Mouse (Mus musculus) neural tube, embryonic 12.5 days (tissue): ENCODE results near the gene Dbx2. TPM values are rescaled to one million over a fixed set of nuclear protein-coding genes. Genes with fewer than 3 reads are reported as not detected.
A peak's percentile ranks its signal among the peaks of the same experiment; 100 is the strongest.

ENCODE experiments used
- ATAC-seq: fragments of 200-750 bp; cut with Nextera tagmentation; 2 replicates; pipeline ENCODE4 v1.8.0; 2017; ENCODE audit warnings: low read depth, mild to moderate bottlenecking, moderate TSS enrichment, moderate library complexity; ENCODE audit not compliant: low FRiP score
- H3K27ac ChIP-seq: fragments of 300-500 bp; sonication (generic); 2 replicates; pipeline ENCODE4 v1.5.1; 2016
- H3K27me3 ChIP-seq: fragments of 300-500 bp; sonication (generic); replicated peaks from 2 replicates; pipeline ENCODE4 v1.6.1; 2016; ENCODE audit warnings: mild to moderate bottlenecking
- H3K36me3 ChIP-seq: fragments of 300-500 bp; sonication (generic); 2 replicates; pipeline ENCODE4 v1.6.1; 2016; ENCODE audit warnings: mild to moderate bottlenecking
- H3K4me1 ChIP-seq: fragments of 300-500 bp; sonication (generic); 2 replicates; pipeline ENCODE4 v1.6.1; 2016
- H3K4me2 ChIP-seq: fragments of 300-500 bp; sonication (generic); replicated peaks from 2 replicates; pipeline ENCODE4 v1.6.1; 2016; ENCODE audit warnings: mild to moderate bottlenecking
- H3K4me3 ChIP-seq: fragments of 300-500 bp; sonication (generic); 2 replicates; pipeline ENCODE4 v1.5.1; 2016
- H3K9ac ChIP-seq: fragments of 300-500 bp; sonication (generic); 2 replicates; pipeline ENCODE4 v1.6.1; 2016; ENCODE audit warnings: mild to moderate bottlenecking
- H3K9me3 ChIP-seq: fragments of 300-500 bp; sonication (generic); 2 replicates; pipeline ENCODE4 v1.6.1; 2016; ENCODE audit warnings: mild to moderate bottlenecking
- WGBS: fragments of 180-500 bp; shearing (Covaris S2); methylation state at CpG from one replicate; pipeline ENCODE4 v1.1.7; 2016; 5-methylcytosine and 5-hydroxymethylcytosine counted together
- polyA plus RNA-seq: library from polyadenylated mRNA; unstranded; fragments of >200 nt; fragmentation: Nextera tagmentation; extraction: Ambion mirVana; gene quantifications from 2 replicates; pipeline ENCODE4 v1.2.1, GENCODE M21; 2016

The Dbx2 gene
- polyA plus RNA-seq, result 5.7 and 8.5 TPM in 2 replicates

GRCm38 (mm10) chr15:95655860-95656259, at the start of gene Dbx2:
Gene Dbx2, minus strand, starts transcription at chr15:95655960.
- Histone ChIP-seq H3K4me1 (peaks cover 19% of the 10 kb centered on the region), H3K36me3 (no peaks in the 10 kb centered on the region), H3K9ac (no peak within 1 kb of the TSS), H3K27me3 (peaks cover 78% of the 10 kb centered on the region), H3K27ac (no peak within 1 kb of the TSS), H3K4me3 (no peak within 1 kb of the TSS), H3K4me2 (peak within 1 kb of the TSS; percentile 70), H3K9me3 (no peaks in the 10 kb centered on the region)
- WGBS, result 78% methylated on average over 5 of the region's 5 CpGs
- ATAC-seq, result no peak

GRCm38 (mm10) chr15:95702206-95702605, 46.4 kb upstream of the Dbx2 start:
- WGBS, result 16% methylated on average over 9 of the region's 9 CpGs
- no peak overlapping the region for H3K27ac ChIP-seq
- no peak overlapping the region for H3K4me3 ChIP-seq
- H3K9ac ChIP-seq, result no peak overlapping the region
- peak; percentile 29 for ATAC-seq
- peaks cover 53% of the 10 kb centered on the region for H3K27me3 ChIP-seq
- no peak overlapping the region; the same call in 1 of the 2 replicates for H3K4me2 ChIP-seq
- H3K4me1 ChIP-seq, result peaks cover 10% of the 10 kb centered on the region; the same call in 1 of the 2 replicates
- H3K9me3 ChIP-seq, result no peaks in the 10 kb centered on the region
- no peaks in the 10 kb centered on the region for H3K36me3 ChIP-seq

GRCm38 (mm10) chr15:95701573-95701972, 45.8 kb upstream of the Dbx2 start:
- Histone ChIP-seq H3K9me3 (no peaks in the 10 kb centered on the region), H3K9ac (no peak overlapping the region), H3K36me3 (no peaks in the 10 kb centered on the region), H3K4me2 (no peak overlapping the region), H3K27ac (no peak overlapping the region), H3K4me3 (no peak overlapping the region), H3K4me1 (peaks cover 10% of the 10 kb centered on the region; the same call in 1 of the 2 replicates), H3K27me3 (peaks cover 57% of the 10 kb centered on the region)
- ATAC-seq, result no peak
- WGBS, result 17% methylated on average over 4 of the region's 4 CpGs

- no peak for ATAC-seq
- Histone ChIP-seq H3K4me1 (peaks cover 10% of the 10 kb centered on the region; the same call in 1 of the 2 replicates), H3K27me3 (peaks cover 63% of the 10 kb centered on the region), H3K4me2 (no peak overlapping the region), H3K36me3 (no peaks in the 10 kb centered on the region), H3K27ac (no peak overlapping the region), H3K4me3 (no peak overlapping the region), H3K9ac (no peak overlapping the region), H3K9me3 (no peaks in the 10 kb centered on the region)
- WGBS, result 86% methylated on average over 12 of the region's 12 CpGs
Measured at GRCm38 (mm10) chr15:95699371-95699770, 43.6 kb upstream of the Dbx2 start.

GRCm38 (mm10) chr15:95693759-95694158, 38.0 kb upstream of the Dbx2 start:
- Histone ChIP-seq H3K27me3 (peaks cover 55% of the 10 kb centered on the region), H3K36me3 (no peaks in the 10 kb centered on the region), H3K9me3 (0 out of 2 replicates have a peak, but pooled peaks cover 4% of the 10 kb centered on the region), H3K4me2 (no peak overlapping the region), H3K27ac (no peak overlapping the region), H3K9ac (no peak overlapping the region), H3K4me1 (peaks cover 4% of the 10 kb centered on the region; the same call in 1 of the 2 replicates), H3K4me3 (no peak overlapping the region)
- ATAC-seq, result no peak
- WGBS, result 89% methylated on average over 3 of the region's 3 CpGs

- H3K9me3 ChIP-seq, result 0 out of 2 replicates have a peak, but pooled peaks cover 4% of the 10 kb centered on the region
- H3K36me3 ChIP-seq, result no peaks in the 10 kb centered on the region
- peaks cover 4% of the 10 kb centered on the region; the same call in 1 of the 2 replicates for H3K4me1 ChIP-seq
- WGBS, result 21% methylated on average over 8 of the region's 8 CpGs
- ATAC-seq, result peak; percentile 92
- H3K4me3 ChIP-seq, result no peak overlapping the region
- H3K9ac ChIP-seq, result no peak overlapping the region
- H3K27me3 ChIP-seq, result peaks cover 40% of the 10 kb centered on the region
- H3K27ac ChIP-seq, result no peak overlapping the region
- H3K4me2 ChIP-seq, result peak overlapping the region; percentile 40
Measured at GRCm38 (mm10) chr15:95691594-95691993, 35.8 kb upstream of the Dbx2 start.

GRCm38 (mm10) chr15:95691129-95691528, 35.4 kb upstream of the Dbx2 start:
- Histone ChIP-seq H3K36me3 (no peaks in the 10 kb centered on the region), H3K27me3 (peaks cover 41% of the 10 kb centered on the region), H3K4me2 (peak overlapping the region; percentile 40), H3K4me1 (peaks cover 4% of the 10 kb centered on the region; the same call in 1 of the 2 replicates), H3K4me3 (no peak overlapping the region), H3K9me3 (0 out of 2 replicates have a peak, but pooled peaks cover 4% of the 10 kb centered on the region), H3K9ac (no peak overlapping the region), H3K27ac (no peak overlapping the region)
- 13% methylated on average over 5 of the region's 5 CpGs for WGBS
- ATAC-seq, result peak; percentile 58; the same call in 1 of the 2 replicates

GRCm38 (mm10) chr15:95682620-95683019, 26.9 kb upstream of the Dbx2 start:
- H3K4me1 ChIP-seq, result no peaks in the 10 kb centered on the region
- no peak overlapping the region for H3K4me2 ChIP-seq
- no peak for ATAC-seq
- H3K9me3 ChIP-seq, result peaks cover 4% of the 10 kb centered on the region; the same call in 1 of the 2 replicates
- no peaks in the 10 kb centered on the region for H3K36me3 ChIP-seq
- WGBS, result 87% methylated on average over 4 of the region's 4 CpGs
- no peak overlapping the region for H3K4me3 ChIP-seq
- H3K9ac ChIP-seq, result no peak overlapping the region
- peaks cover 18% of the 10 kb centered on the region; the same call in 1 of the 2 replicates for H3K27me3 ChIP-seq
- H3K27ac ChIP-seq, result no peak overlapping the region

GRCm38 (mm10) chr15:95675645-95676044, 19.9 kb upstream of the Dbx2 start:
- Histone ChIP-seq H3K27me3 (0 out of 2 replicates have a peak, but pooled peaks cover 2% of the 10 kb centered on the region), H3K4me1 (no peaks in the 10 kb centered on the region), H3K9ac (no peak overlapping the region), H3K4me2 (no peak overlapping the region), H3K9me3 (peaks cover 4% of the 10 kb centered on the region; the same call in 1 of the 2 replicates), H3K4me3 (no peak overlapping the region), H3K36me3 (no peaks in the 10 kb centered on the region), H3K27ac (no peak overlapping the region)
- ATAC-seq, result no peak
- 89% methylated on average over 4 of the region's 4 CpGs for WGBS

GRCm38 (mm10) chr15:95675176-95675575, 19.4 kb upstream of the Dbx2 start:
- H3K27me3 ChIP-seq, result no peaks in the 10 kb centered on the region
- H3K4me3 ChIP-seq, result no peak overlapping the region
- H3K27ac ChIP-seq, result no peak overlapping the region
- no peaks in the 10 kb centered on the region for H3K4me1 ChIP-seq
- 80% methylated on average over 2 of the region's 2 CpGs for WGBS
- no peaks in the 10 kb centered on the region for H3K36me3 ChIP-seq
- H3K9ac ChIP-seq, result no peak overlapping the region
- no peak overlapping the region for H3K4me2 ChIP-seq
- ATAC-seq, result no peak
- H3K9me3 ChIP-seq, result peaks cover 4% of the 10 kb centered on the region; the same call in 1 of the 2 replicates

- WGBS, result 37% methylated on average over 8 of the region's 8 CpGs
- ATAC-seq, result no peak
- Histone ChIP-seq H3K27ac (no peak overlapping the region), H3K9me3 (no peaks in the 10 kb centered on the region), H3K9ac (no peak overlapping the region), H3K36me3 (no peaks in the 10 kb centered on the region), H3K4me1 (no peaks in the 10 kb centered on the region), H3K27me3 (peaks cover 10% of the 10 kb centered on the region), H3K4me2 (no peak overlapping the region), H3K4me3 (no peak overlapping the region)
Measured at GRCm38 (mm10) chr15:95667209-95667608, 11.4 kb upstream of the Dbx2 start.

- no peak overlapping the region for H3K27ac ChIP-seq
- no peak overlapping the region for H3K4me2 ChIP-seq
- H3K9me3 ChIP-seq, result no peaks in the 10 kb centered on the region
- peaks cover 20% of the 10 kb centered on the region for H3K27me3 ChIP-seq
- no peaks in the 10 kb centered on the region for H3K4me1 ChIP-seq
- no peak overlapping the region for H3K4me3 ChIP-seq
- H3K36me3 ChIP-seq, result no peaks in the 10 kb centered on the region
- no peak overlapping the region for H3K9ac ChIP-seq
- 91% methylated on average over 4 of the region's 4 CpGs for WGBS
- no peak for ATAC-seq
Measured at GRCm38 (mm10) chr15:95665002-95665401, 9.2 kb upstream of the Dbx2 start.

- H3K9me3 ChIP-seq, result no peaks in the 10 kb centered on the region
- no peaks in the 10 kb centered on the region for H3K4me1 ChIP-seq
- no peaks in the 10 kb centered on the region for H3K36me3 ChIP-seq
- no peak for ATAC-seq
- WGBS, result 78% methylated on average over 2 of the region's 2 CpGs
- no peak overlapping the region for H3K27ac ChIP-seq
- no peak overlapping the region for H3K4me3 ChIP-seq
- H3K9ac ChIP-seq, result no peak overlapping the region
- peaks cover 36% of the 10 kb centered on the region for H3K27me3 ChIP-seq
- H3K4me2 ChIP-seq, result no peak overlapping the region
Measured at GRCm38 (mm10) chr15:95661718-95662117, 6.0 kb upstream of the Dbx2 start.
